ENCODE assay signal across 8 mouse cellular contexts in the genomic region with DNA sequence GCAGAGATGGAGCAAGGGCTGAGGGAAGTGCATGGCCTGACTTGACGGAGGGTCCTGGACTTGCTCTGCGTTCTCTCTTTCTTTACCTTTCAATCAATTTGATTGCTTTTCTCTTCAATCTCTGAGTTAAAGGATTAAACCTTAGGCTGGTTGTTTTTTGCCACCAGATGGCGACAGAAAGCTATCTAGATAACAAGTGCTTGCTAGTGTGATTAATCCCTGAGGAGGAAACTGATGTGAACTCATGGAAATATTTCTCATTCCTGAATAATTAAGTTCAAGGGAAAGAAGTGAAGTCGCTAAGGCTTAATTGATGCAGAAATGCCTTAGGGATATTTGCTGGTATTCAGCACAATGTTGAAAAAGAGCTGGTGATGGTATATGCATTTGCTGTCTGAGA. TPM values are rescaled to one million over a fixed set of nuclear protein-coding genes. Genes with fewer than 3 reads are reported as not detected.
A peak's percentile ranks its signal among the peaks of the same experiment; 100 is the strongest.
DNase-seq lines count a peak whose midpoint lies in the region; ATAC-seq lines count a peak whose summit lies in the region.
"Had no signal": no experiment of that assay in that cellular context is flagged by ENCODE, and none has a peak within 500 bp of the region (broad histone marks: within the 10 kb centered on the region; RNA-seq: fewer than 3 reads in every experiment).

No protein-coding gene starts in this region.

- peak; percentile 36 for ATAC-seq in inflammation-experienced regulatory T-cells, adult 6 months

- intact Hi-C loops in left cerebral cortex, postnatal 4 days (cut with DNase I) = loop anchor here (5.0 kb wide), 1 partner anchor 237 kb away; no protein-coding TSS in a partner anchor

- DNase-seq in ovary, postnatal 14 days (ENCODE audit: low spot score) = peak; percentile 45
- no peak for DNase-seq in ovary, adult 18-20 months (ENCODE audit: low spot score)
- peak; percentile 16 for DNase-seq in WW6 (ENCODE audit: low read depth, low spot score)
- DNase-seq in cerebellum, postnatal 25 days = peak; percentile 22 to 74
- DNase-seq in left cerebral cortex, postnatal 4 days = peak; percentile 52
- DNase-seq in right cerebral cortex, postnatal 10 days (ENCODE audit: low spot score in 2 of 2) = peak; percentile 49 to 78

RNA-seq across cellular contexts. Expression of a gene that starts 17.7 kb away (rescaled TPM):
- under 1 TPM in 2 of 3 experiments, not detected in 1; 0.94 to 0.97 TPM for polyA plus RNA-seq in inflammation-experienced regulatory T-cells, adult 6 months (2017; shearing (Covaris generic))
- 1 to 10 TPM; 1.7 to 2.4 TPM for total RNA-seq in left cerebral cortex, postnatal 4 days (2021)

RNA-seq across cellular contexts. Expression of a gene that starts 55.7 kb away (rescaled TPM):
- polyA plus RNA-seq in inflammation-experienced regulatory T-cells, adult 6 months (2017; shearing (Covaris generic)) = under 1 TPM in 1 of 3 experiments, not detected in 2; 0.78 TPM
- total RNA-seq in left cerebral cortex, postnatal 4 days (2021) = 1 to 10 TPM; 1.6 to 1.7 TPM
- total RNA-seq: gastrocnemius, postnatal 36 days had no signal
